Mouse (Mus musculus): ENCODE measurements around the gene Tomm20.
"Not testable (repeated sequence)": the region's sequence is repeated elsewhere in the genome, so short reads cannot be mapped to it uniquely, and the experiment has no call there.

Tomm20 gene

GRCm38 (mm10) chr8:126916611-126917010 lies 29.0 kb downstream of the Tomm20 start:
- no peak for DNase-seq

DNA sequence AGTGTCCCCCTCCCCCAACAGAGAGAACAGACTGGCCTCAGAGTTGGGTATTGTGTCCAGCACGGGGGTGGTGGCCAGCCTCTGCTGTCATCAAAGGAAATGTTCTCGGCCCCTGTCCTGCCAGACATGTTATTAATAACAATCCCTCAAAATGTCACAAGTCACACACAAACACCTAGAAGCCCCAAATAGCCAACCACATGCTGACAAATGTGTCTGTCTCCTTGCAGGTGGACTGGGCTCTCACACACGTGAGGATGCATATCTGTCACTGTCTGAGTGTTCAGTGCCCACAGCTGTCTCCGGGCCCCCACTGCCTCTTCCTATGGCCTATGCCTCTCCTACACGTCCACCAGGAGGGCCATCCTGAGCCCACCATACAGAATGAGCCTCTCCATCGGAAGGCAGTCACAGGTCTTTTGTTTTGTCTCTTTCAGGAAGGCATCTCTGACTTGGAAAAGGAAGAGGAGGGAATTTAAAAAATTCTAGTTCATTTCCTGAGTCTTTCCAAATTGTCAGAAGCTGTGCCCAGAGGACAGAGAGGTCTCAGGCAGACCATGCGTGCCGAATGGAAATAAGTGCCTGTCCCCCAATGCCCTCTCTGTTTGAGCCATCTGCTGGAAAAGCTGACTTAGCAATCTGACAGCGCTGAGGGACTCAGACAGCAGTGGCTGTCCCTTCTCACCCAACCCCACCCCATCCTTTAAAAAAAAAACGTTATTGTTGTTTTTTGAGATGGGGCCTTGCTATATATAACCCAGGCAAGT lies 30.9 kb downstream of the Tomm20 start:
- DNase-seq, result no peak

DNA sequence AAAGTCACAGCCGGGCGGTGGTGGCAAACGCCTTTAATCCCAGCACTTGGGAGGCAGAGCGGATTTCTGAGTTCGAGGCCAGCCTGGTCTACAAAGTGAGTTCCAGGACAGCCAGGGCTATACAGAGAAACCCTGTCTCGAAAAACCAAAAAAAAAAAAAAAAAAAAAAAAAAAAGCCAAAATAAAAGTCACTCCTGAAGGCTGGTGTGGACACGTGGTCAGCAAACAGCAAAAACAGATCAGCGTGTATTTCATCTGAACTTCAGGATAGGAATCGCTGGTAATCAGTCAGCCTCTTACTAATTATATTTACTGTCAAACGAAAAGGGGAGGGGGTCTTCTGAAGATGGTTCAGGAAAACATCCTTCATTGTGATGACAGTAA lies 31.5 kb downstream of the Tomm20 start:
- DNase-seq, result not testable (repeated sequence)

DNA sequence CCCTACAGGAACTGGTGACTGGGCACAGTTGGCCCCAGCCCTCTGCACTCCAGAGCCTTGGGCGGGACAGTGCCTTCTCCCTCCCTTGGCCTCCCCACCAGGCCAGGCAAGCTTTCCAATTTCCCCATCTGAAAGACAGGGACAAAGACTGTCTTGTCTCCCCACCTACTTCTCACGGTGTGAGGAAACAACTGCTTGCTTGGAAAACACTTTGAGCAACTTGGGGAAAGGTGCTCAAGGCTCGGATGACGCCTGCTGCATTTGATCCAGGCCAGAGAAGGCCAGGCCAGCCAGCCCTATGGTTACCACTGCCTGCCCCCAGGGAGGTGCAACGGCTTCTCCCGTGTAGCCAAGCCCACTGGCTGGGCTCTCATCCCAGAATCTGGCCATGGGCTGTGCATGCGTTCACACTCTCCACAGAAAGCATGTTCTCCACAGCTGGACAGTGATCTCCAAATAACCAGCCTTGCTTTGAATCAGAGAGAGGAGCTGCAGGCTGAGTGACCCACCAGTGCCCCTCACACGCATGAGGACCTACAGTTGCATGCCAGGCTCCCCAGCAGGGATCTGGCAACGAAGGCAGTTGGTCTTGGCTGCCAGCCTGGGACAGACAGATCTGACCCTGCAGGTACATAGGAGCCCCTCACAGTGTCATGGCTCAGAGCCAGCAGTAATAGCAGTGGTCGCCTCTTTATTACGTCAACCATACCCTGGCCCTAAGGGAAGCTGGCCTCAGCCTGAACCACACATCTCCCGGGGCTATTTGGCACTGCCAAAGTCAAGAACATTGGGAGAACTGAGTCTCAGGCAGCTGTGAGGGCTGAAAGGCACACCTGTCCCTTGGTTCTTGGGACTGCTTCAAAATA lies 32.2 kb downstream of the Tomm20 start:
- DNase-seq, result no peak

- no peak for DNase-seq
These were observed 36.3 kb downstream of the Tomm20 start for GRCm38 (mm10) chr8:126909371-126909802.

DNA sequence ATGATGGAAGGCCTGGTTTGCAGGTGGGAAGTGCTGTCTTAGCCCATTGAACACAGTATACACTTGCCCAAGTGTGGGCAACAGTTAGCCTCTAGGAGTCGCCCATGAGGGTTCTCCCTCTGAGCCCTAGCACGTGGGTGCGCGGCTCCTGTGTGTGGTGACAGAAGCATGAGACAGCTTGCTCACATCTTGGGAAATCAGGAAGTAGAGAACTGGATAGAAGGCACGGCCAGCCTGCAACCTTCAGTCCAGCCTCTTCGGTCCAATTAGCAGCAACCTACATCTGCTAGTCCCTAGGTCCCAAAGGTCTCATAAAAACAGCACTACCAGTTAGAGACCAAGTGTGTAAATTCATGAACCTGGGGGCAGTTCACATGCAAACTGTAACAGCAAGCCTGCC lies 36.8 kb downstream of the Tomm20 start:
- no peak for DNase-seq

- DNase-seq, result no peak
These were observed 37.7 kb downstream of the Tomm20 start for GRCm38 (mm10) chr8:126907968-126908367.

DNA sequence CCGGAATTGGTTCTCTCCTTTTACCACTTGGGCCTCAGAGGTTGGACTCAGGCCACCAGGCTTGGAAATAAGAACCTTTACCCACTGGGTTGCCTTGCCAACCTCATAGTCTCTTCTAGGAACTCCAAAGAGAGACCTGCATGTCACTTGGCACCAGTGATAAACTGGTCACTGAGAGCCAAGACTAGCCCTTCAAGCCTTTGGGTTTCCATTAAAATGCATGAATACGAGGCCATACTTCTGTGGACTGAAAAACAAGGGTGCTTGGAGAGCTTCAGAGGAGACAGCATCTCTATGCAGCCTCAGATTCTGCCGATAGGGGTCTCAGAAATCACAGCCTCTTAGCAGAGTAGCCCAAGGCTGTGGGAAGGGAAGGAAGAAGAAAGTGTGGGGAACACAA lies 38.3 kb downstream of the Tomm20 start:
- DNase-seq, result no peak

GRCm38 (mm10) chr8:126905387-126905786 lies 40.3 kb downstream of the Tomm20 start:
- no peak for DNase-seq

DNA sequence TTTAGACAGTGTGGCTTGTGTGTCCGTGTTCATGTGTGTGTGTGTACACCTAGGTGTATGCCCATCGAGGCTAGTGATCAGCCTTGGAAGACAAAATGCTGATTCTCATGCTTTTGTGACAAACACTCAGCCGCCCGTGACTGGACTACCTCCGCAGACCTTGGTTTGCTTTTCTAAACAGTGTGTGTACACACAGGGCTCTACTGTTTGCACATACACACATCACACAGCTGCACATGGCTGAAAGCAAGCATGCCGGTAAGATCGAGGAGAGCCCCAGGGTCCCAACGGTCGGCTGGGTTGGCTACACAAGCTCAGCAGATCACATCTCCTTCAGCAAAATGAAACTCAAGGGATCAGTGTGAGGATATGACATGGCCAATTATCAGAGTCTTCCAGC lies 41.7 kb downstream of the Tomm20 start:
- DNase-seq, result no peak

- DNase-seq, result no peak
These were observed 42.3 kb downstream of the Tomm20 start for GRCm38 (mm10) chr8:126903224-126903895.

GRCm38 (mm10) chr8:126901612-126902011 lies 44.0 kb downstream of the Tomm20 start:
- no peak for DNase-seq

GRCm38 (mm10) chr8:126901049-126901448 lies 44.6 kb downstream of the Tomm20 start:
- DNase-seq, result no peak

DNA sequence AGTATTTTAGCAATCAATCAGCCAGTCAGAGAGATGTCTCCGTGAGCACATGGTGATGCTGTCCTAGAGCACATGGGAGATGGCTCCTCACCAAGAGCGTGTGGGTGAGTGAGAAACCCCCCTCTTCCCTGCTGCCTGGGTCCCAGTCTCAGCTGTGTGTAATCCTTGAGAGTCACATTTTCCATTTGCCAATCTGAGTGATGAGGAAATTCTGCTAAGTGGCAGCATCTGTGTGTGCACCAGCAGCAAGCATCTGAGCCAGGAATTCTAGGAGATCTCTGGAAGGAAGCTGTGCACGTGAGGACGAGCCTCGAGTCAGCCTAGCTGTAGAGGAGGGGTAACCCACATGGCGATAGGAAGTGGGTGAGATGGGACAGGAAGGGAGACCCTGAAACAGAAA lies 50.5 kb downstream of the Tomm20 start:
- no peak for DNase-seq

GRCm38 (mm10) chr8:126887639-126888006 lies 58.0 kb downstream of the Tomm20 start:
- DNase-seq, result no peak

- DNase-seq, result no peak
These were observed 58.7 kb downstream of the Tomm20 start for GRCm38 (mm10) chr8:126886741-126887638.

- DNase-seq, result peak in 1 of 2 experiments; percentile 35
These were observed 59.8 kb downstream of the Tomm20 start for GRCm38 (mm10) chr8:126885554-126886485.

DNA sequence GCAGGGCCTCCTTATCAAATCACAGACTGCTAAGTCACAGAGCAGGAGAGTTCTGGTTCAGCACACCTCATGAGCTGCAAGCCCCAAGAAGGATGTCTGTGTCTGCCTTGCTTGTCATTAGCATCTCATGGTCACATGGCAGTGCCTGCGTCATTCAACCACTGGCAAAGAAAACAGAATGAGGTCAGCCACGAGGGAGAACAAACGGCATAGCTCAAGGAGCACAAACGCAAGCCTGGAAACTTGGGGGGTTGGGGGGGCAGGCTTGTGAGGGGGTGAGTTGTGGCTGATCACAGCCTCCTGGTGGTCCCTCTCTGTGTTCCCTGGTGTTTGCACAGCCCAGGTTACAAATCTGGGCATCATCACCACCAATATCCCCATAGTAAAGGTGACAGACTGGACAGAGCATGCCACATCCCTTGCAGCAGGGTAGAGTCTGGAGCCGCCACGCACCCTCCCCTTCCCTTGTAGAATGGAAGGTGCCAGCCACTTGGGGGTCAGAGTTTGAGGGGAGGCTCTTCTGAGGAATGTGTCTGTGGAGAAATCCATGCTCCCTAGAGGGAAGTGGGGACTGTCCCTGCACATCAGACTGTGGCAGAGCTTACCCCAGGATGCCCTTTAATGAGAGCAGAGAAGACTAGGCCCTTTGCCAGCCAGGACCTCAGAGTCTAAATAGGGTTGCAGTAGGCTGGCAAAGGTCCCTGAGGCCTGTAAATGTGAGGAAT lies 61.3 kb downstream of the Tomm20 start:
- no peak for DNase-seq

- DNase-seq, result no peak
These were observed 61.9 kb downstream of the Tomm20 start for GRCm38 (mm10) chr8:126883752-126884151.

DNA sequence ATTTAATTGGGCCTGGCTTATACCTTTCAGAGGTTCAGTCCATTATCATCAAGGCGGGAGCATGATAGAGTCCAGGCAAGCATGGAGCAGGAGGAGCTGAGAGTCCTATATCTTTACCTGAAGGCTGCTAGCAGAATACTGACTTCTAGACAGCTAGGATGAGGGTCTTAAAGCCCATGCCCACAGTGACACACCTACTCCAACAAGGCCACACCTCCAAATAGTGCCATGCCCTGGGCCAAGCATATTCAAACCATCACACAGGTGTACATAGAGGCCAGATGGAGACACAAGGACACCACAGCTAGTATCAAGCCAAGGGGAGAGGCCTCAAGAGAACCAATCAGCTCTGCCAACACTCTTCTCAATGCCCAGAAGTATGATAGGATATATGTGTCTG lies 63.1 kb downstream of the Tomm20 start:
- DNase-seq, result not testable (repeated sequence)

Data from spleen, adult 18-20 months (tissue).